Mouse (Mus musculus) mouse embryonic stem cell (cell line): ENCODE measurements around the gene 4930563M21Rik.
"Not testable (repeated sequence)": the region's sequence is repeated elsewhere in the genome, so short reads cannot be mapped to it uniquely, and the experiment has no call there.

Experiments
- in situ Hi-C, 2 experiments: fragments of 300-500 bp; cut with MboI; formaldehyde crosslinking; loops; 1 replicate in 1 of 2; 3 replicates in 1 of 2; pipeline ENCODE4 v1.14.3; 2019 to 2020; ENCODE audit warnings: low sequenced_read_pairs in 2 of 2, low pct_unique_long_range_greater_than_20kb in 1 of 2, mixed read lengths in 1 of 2; ENCODE audit not compliant: unreplicated experiment in 1 of 2

The 4930563M21Rik gene

DNA sequence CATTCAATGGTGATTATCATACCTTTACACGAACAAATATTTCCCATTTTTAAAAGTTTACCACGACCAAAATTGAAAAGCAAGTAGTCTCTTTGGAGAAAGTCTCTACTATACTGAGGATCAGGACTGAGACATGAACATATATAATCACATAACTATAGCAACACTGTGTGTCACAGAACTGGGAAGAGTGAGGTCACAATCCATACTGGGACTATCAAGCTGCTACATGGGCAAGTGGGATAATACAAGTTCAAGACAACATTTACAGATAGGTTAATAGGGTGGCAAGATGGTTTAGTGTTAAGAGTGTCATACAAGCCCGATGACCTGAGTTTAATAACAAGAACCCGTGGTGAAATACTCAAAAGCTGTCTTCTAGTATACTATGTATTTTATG, at the start of gene 4930563M21Rik:
Gene 4930563M21Rik (minus strand): TSS at position 101 of the 400 bp plus-strand sequence.
- in situ Hi-C loops = no loop called here

DNA sequence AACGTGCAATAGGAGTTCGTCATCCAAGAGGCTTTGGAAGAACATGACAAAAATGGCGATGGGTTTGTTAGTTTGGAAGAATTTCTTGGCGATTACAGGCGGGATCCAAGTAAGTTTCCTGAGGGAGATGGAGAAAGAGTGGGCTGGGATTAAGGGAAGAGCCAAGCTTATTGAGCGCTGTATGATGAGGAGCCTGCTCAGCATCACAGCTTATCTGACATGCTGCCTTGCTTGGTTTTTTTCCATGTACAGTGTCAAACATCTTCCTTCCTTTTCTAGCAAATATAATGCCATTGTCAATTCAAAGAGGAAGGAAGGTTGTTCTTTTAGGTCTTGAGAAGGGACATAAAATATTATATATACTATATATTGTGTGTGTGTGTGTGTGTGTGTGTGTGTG, 45.8 kb upstream of the 4930563M21Rik start:
- in situ Hi-C loops = no loop called here

DNA sequence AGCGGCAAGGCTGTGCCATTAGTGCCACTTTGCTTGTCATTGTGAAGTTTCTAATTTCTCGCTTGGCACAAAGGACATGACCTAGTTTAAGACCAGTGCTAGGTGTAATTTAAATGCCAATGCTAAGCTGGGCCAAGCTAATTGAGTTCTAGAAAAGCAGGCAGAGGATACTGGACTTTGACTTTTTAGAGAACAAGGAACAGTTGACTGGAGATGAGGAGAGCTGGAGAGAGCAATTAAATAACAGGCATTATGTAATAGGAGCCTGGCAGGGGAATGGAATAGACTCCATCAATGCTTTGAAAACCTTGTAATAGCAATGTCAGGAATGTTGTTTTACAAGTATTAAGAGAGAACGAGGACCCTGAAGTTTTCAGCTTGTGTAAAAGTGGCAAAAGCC, 43.4 kb upstream of the 4930563M21Rik start:
- in situ Hi-C loops = no loop called here

DNA sequence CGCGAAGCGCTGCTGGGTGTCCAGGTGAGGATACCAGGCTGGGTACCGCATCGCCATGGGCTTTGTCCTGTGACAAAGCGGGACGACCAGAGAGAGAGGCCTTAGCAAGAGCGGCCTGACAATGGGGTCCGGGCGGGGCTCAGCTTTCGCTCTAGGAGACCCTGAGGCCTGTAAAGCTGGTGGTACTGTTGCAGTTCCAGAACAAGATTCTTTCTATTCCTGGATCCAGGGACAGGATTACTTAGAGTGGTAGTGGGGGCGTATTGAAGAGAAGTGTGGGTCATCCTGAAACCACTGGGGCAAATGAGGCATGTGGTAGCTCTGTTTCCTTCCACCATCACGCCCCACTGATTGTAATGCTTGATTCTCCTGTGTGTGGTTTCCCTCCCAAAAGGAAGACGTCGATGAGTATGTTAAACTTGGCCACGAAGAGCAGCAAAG, 31.9 kb upstream of the 4930563M21Rik start:
- in situ Hi-C loops = no loop called here

DNA sequence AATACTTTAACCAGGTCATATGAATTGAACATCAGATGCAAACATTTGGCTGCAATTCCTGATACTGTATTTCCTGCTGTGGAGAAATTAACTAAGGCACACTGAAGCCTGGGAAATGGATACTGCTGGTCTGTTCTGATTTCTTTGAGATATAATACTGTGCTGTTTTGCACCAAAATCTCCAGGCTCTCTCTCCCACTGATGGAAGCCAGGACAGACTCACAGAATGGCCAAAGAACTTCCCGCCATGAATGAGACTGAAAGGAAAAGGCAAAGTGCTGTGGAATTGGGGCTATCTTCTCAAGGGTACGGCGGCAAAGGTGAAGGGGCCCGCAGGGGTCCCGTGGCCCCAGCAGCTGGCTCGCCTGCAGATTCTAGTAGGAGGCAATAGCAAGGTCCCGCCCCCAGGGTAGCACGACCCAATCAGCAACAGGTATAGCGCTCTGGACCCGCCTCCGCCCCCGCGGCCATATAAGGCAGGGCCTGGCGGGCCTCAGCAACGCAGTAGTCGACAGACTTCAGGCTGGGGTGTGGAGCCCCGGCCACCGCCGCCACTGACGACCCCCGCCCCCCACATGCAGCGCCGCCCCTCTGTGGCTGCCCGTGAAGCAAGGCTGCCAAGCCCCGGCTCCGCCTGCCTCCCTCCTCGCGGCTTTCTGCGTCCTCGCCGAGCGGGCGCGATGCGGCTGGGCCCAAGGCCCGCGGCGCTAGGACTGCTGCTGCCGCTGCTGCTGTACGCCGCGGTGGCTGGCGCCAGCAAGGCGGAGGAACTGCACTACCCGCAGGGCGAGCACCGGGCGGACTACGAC, 31.2 kb upstream of the 4930563M21Rik start, which contains the start of gene Rcn2:
Gene Rcn2 (plus strand): TSS at position 474 of the 809 bp plus-strand sequence.
- in situ Hi-C loops = no loop called here

DNA sequence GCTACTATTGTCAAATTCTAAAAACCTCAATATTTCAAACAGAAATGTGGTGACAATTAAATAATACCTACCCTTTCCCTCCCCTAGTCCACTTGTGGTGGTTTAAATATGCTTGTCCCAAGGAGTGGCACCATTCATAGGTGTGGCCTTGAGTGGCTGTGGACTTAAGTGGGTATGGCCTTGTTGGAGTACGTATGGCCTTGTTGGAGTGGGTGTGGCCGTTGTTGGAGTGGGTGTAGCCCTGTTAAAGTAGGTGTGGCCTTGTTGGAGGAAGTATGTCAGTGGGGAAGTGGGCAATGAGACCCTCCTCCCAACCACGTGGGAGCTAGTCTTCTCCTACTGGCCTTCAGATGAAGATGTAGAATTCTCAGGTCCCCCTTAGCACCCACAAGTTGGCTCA, 21.9 kb upstream of the 4930563M21Rik start:
- in situ Hi-C loops = no loop called here

DNA sequence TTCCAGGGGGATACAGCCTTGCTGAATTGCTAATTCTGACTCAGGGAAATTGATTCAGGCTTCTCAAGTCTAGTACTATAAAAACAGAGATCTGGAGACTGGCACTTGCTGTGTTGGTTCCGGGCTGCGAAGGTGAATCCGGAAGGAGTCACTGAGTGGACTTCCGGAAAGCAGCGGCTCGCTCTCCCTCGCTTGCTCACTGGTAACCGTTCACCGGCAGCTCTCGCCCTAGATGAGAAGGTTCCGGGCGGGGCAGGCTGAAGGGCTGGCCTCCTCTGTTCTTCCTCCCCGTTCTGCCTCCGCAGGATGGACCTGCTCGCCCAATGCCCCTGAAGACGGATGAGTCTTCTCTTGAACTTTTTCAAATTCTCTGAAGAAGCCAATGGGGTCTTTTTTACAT, 16.9 kb upstream of the 4930563M21Rik start:
- in situ Hi-C loops = no loop called here

DNA sequence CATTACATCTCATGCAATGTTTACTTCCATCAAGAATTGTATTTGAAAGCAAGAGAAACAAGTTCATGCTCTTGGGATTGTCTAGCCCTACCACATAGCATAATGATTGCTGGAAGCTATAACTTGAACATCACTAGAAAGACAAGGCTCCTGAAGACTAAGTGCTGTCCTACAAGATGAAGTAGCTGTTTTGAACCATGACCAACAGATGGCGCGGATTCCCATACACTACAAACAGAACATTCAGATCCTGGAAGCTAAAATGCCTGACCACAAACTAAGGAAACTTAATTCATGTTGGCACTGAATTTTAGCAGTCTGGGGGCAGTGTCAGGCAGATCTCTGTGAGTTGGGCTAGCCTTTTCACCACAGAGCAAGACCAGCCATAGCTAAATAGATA, 14.4 kb upstream of the 4930563M21Rik start:
- in situ Hi-C loops = no loop called here

DNA sequence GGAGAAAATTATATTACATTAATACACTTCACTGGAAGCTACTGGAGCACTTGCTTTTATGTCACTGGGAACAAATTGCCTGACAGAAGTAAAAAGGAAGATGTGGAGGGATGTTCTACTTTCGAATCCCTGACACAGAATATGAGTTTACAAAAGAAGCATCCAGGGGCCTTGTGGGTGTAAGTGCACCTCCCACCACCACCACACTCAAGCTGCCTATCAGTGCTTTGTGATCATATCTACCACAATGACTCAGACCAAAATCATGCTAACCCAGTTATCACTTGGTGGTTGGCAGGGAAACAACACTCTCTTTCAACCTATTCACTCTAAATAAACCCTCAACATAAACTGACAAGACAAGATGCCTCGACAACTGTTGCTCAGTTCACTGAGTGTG, 5.7 kb downstream of the 4930563M21Rik start:
- in situ Hi-C loops = not testable (repeated sequence)

DNA sequence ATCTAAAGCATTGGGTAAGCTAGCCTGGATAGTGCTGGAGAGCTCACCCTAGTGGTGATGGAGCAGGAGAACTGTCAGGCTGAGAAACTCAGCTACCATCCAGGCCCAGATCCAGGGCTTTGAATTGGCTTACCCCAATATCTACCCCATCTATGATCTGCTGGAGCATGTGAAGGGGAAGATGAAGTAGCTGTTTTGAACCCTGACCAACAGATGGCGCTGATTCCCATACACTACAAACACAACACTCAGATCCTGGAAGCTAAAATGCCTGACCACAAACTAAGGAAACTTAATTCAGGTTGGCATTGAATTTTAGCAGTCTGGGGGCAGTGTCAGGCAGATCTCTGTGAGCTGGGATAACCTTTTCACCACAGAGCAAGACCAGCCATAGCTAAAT, 63.5 kb downstream of the 4930563M21Rik start:
- in situ Hi-C loops = no loop called here

DNA sequence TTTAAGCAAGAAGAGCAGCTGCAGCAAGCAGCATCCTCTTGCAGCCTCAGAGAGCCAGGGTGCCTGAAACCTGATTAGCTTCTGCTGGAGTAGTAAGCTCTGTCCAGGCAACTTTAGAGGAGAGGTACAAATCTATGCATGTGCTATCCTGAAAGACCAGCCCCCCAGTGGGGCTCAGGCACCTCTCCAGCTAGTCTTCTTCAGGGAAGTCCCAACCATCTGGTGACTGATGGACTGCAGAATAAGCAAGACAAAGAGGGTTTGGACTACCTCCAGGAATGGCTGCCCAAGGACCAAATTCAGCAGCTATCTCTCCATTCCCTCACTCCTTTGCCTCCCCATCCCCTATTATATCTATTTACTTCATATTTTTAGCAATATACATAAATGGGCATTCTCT, 69.0 kb downstream of the 4930563M21Rik start:
- in situ Hi-C loops = no loop called here

DNA sequence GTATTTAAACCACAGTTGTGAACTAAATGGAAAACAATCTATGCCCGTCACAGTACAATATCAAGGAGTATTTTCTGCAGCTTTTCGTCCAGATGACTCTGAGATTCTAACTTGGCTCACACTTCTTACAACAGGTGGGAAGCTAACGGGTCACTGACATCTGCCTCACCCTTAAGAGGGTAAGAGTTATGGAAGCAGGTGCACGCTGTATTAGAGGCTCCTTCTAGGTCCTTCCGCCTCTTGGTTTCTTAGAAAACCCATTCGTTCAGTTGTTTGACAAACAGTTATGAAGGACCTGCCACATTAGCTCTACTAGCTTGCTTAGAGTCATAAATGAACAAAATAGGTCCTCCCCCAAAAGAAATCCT, 71.7 kb downstream of the 4930563M21Rik start:
- in situ Hi-C loops = no loop called here

DNA sequence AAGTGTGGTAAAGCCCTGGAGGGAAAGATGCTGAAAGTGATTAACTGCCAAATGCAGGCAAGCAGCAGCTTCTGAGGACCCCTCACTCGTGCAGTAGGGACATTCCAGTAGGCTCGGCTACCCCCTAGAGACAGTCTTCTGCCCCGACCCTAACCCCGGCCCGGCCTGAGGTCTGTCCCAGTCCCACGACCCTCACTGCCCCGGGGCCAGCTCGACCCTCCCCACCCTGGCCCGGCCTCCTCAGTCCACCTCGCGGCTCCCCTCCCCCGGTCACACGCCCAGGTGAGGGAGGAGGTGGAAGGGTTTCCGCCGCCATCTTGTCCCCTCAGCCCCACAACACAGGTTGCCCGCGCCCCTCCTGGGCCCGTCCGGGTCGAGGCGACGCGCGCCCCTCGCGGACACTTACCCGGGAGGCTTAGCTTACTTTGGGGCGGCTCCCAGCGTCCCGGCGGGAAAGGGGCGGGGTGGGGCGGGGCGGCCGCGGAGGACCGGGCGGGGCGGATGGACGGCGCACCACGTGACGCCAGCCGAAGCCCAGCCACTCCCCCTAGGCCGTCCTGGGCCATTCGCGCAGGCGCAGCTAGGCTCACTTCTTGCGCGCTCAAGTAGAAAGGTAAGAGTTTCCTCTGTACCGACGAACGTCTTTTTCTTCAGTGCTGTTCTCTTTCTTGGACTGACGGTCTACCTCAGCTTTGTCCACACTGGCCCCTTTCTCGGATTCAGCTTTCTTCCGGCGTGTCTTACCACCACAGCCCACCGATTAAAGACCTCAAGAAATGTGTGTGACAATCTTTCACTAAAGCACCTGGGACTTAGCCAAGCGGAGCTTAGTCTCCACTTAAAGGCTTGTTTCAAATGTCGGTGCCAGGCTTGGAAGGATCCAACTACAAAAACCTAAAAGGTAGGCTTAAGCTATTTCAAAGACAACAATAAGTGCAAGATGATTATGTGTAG, 72.4 kb downstream of the 4930563M21Rik start, which contains the start of gene Scaper:
Gene Scaper (minus strand): TSS at position 456 of the 954 bp plus-strand sequence.
- in situ Hi-C loops = no loop called here

DNA sequence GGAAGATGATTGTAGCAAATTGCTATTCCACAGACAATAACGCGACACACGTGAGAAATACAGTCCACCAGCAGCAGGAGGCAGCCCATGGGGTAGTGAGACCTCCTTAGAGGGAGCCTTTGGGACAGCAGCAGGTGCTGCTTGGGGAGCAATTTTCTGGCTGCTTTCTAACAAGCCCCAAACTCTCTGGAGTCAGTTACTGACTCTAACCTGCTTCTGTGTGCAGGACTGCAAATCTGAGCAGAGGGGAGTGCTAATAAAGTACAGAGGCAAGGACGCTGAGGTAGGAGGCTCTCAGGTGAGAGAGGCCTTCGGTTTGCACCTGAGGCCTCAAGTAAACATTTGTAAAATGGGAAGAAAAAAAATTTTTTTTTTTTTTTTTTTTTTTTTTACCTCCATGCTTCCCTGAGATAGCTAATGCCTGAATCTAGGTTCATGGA, 73.1 kb downstream of the 4930563M21Rik start:
- in situ Hi-C loops = no loop called here

DNA sequence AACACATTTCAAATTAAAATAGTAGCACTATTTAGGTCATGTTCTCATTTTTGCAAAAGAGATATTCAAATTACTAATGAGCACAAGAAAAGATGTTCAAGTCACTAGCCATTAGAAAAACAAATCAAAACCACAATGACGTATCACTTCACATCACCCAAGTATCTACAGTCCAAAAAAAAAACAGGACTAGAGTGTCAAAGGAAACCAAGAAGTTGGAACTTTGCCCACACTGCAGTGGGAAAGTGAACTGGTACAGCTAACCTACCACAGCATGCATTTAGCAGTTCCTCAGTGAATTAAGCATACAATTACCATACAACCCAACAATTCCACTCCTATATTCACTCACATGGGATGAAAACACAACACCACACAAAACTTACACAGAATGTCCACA, 77.9 kb downstream of the 4930563M21Rik start:
- in situ Hi-C loops = no loop called here

DNA sequence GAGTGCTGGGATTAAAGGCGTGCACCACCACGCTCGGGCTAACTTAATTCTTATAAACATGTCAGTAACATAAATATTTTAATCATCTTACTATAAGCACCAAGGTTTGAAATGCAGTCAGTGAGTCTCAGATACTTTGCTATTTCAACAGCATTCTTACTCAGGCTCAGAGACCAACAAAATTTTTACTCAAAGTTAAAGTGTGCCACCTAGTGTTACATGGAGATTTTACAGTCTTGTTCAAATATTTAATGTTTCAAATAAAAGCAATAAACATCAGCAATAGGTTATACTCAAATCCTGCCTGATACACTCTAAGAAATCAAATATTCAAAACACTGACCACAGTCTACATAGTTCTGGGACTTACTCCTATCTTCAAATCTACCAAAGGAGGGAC, 91.8 kb downstream of the 4930563M21Rik start:
- in situ Hi-C loops = loop anchor here (25.0 kb wide), 3 partner anchors 381 to 506 kb away; partner anchors contain the start of gene Isl2 (in 1 of the 2)

DNA sequence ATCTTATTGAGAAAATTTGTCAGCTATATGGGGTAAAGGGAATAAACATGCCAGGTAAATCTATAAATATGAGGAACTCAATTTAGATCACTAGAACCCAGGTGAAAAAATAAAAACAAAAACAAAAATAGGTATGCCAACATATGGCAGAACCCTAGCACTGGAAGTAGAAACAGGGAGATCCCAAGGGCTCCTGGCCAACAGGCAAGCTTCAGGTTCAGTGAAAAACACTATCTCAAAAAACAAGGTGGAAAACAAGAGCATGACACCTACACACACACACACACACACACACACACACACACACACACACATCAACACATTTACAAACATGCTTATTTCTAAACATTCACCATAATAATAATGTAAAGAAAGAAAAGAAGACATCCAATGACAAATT, 93.6 kb downstream of the 4930563M21Rik start:
- in situ Hi-C loops = loop anchor here (25.0 kb wide), 3 partner anchors 379 to 504 kb away; partner anchors contain the start of gene Isl2 (in 1 of the 2)
